Mouse (Mus musculus) kidney, adult 2 months (tissue): Measurements from ENCODE around the gene Fam120c.

Source experiments
- CTCF ChIP-seq: fragments of 200-500 bp; conservative IDR thresholded peaks from 2 replicates; pipeline ENCODE4 v1.5.1; 2011; ENCODE audit warnings: low read depth, mild to moderate bottlenecking, control low read depth, low read length, moderate library complexity, mixed read lengths; ENCODE audit not compliant: insufficient read depth, insufficient read length
- POLR2A ChIP-seq: fragments of 200-500 bp; IDR thresholded peaks from one replicate; pipeline ENCODE4 v1.6.1; 2011; ENCODE audit warnings: low read depth, low read length, control low read depth

DNA sequence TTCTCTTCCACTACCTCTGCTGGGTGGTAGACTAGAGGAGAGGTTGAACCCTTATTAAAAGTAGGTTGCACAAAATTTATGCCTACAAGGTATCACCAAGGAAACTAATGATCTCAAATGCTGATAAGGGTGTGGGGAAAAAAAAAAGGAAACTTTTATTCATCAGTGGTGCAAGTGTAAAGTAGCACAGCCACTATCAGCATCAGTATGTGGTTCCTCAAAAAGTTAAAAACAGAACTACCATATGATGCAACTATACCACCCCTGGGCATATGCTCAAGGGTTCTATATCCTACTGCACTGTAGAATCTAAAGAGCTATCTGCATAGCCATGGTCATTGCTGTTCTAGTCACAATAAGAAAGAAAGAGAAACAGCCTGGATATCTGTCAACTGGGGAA lies 164.6 kb downstream of the Fam120c start:
- TF ChIP-seq CTCF: no peak
- TF ChIP-seq POLR2A: no peak
